Mouse (Mus musculus) embryonic facial prominence, embryonic 13.5 days (tissue): ENCODE measurements at regions not wholly inside any gene's neighbourhood (a gene's known extent, or its start where the extent isn't known, plus 50 kb on each side); places are given as distances from the start of the nearest gene placed in this dataset.

Experiments used
- ATAC-seq: fragments of 200-750 bp; cut with Nextera tagmentation; 2 replicates; pipeline ENCODE4 v1.8.0; 2017; ENCODE audit warnings: low read depth; ENCODE audit not compliant: insufficient number of reproducible peaks, insufficient read depth, low FRiP score, low TSS enrichment
- H3K27ac ChIP-seq: fragments of 300-500 bp; sonication (generic); 2 replicates; pipeline ENCODE4 v1.5.1; 2015; ENCODE audit warnings: moderate library complexity, mild to moderate bottlenecking, inconsistent platforms
- H3K27me3 ChIP-seq: fragments of 300-500 bp; sonication (generic); 2 replicates; pipeline ENCODE4 v1.6.1; 2015; ENCODE audit warnings: mild to moderate bottlenecking, inconsistent platforms
- H3K36me3 ChIP-seq: fragments of 300-500 bp; sonication (generic); 2 replicates; pipeline ENCODE4 v1.6.1; 2015; ENCODE audit warnings: mild to moderate bottlenecking, inconsistent platforms
- H3K4me1 ChIP-seq: fragments of 300-500 bp; sonication (generic); 2 replicates; pipeline ENCODE4 v1.6.1; 2015; ENCODE audit warnings: inconsistent platforms
- H3K4me2 ChIP-seq: fragments of 300-500 bp; sonication (generic); 2 replicates; pipeline ENCODE4 v1.6.1; 2015; ENCODE audit warnings: moderate library complexity, mild to moderate bottlenecking, inconsistent platforms
- H3K4me3 ChIP-seq: fragments of 300-500 bp; sonication (generic); 2 replicates; pipeline ENCODE4 v1.5.1; 2015; ENCODE audit warnings: mild to moderate bottlenecking, inconsistent platforms
- H3K9ac ChIP-seq: fragments of 300-500 bp; sonication (generic); 2 replicates; pipeline ENCODE4 v1.6.1; 2015; ENCODE audit warnings: mild to moderate bottlenecking, inconsistent platforms
- H3K9me3 ChIP-seq: fragments of 300-500 bp; sonication (generic); 2 replicates; pipeline ENCODE4 v1.6.1; 2016; ENCODE audit warnings: inconsistent platforms
- WGBS: fragments of 180-500 bp; shearing (Covaris S2); methylation state at CpG from one replicate; pipeline ENCODE4 v1.1.7; 2015; ENCODE audit warnings: mixed read lengths; 5-methylcytosine and 5-hydroxymethylcytosine counted together

DNA sequence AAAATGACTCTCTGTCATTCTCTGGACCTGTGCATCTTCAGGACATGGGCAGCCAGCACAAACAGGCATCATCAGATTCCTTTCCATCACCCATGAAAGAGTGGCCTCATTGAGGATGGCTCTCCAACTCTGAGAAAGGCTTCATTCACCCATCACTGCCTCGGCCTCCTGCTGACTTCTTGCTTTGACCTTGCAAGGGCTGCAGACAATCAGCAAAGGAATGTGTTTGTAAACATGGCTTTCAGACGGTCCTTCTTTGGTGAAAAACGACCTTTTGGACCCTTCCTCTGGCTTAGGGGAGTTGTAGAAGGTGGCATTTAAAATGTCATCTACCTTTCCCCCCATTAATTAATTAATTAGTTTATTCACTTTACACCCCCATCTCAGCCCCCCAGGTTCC, 134.3 kb downstream of the Moxd1 start:
- Histone ChIP-seq H3K27ac (no peak overlapping the region), H3K9me3 (no peaks in the 10 kb centered on the region), H3K27me3 (no peaks in the 10 kb centered on the region), H3K4me1 (0 out of 2 replicates have a peak, but pooled peaks cover 6% of the 10 kb centered on the region), H3K9ac (no peak overlapping the region), H3K4me3 (no peak overlapping the region), H3K4me2 (no peak overlapping the region), H3K36me3 (no peaks in the 10 kb centered on the region)
- ATAC-seq = no peak
- WGBS = 18% methylated on average over 3 of the region's 3 CpGs

GRCm38 (mm10) chr10:24361424-24361823, 138.1 kb downstream of the Moxd1 start:
- 80% methylated on average over 3 of the region's 3 CpGs for WGBS
- H3K4me2 ChIP-seq = no peak overlapping the region
- peaks cover 19% of the 10 kb centered on the region; the same call in 1 of the 2 replicates for H3K4me1 ChIP-seq
- H3K9ac ChIP-seq = no peak overlapping the region
- H3K27me3 ChIP-seq = no peaks in the 10 kb centered on the region
- H3K4me3 ChIP-seq = no peak overlapping the region
- no peak for ATAC-seq
- no peak overlapping the region for H3K27ac ChIP-seq
- no peaks in the 10 kb centered on the region for H3K9me3 ChIP-seq
- no peaks in the 10 kb centered on the region for H3K36me3 ChIP-seq

DNA sequence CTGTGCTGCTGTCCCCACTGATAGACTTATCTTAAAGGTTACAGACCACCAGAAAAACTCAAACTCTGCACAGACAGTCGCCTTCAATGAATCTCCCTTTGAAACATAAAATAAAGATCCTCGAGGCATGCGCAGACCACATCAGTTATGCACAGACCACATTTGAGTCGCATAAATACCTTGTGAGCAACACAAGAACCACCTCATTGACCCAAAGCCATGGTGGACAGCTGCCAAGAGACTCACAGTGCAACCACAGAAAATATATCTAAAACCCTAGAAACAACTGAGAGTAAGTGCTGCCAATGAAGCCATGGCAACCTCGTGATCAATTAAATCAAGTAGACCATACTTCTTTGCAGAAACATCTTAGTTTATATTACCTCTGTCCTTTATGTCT, 142.1 kb downstream of the Moxd1 start:
- Histone ChIP-seq H3K27ac (peak overlapping the region; percentile 55), H3K36me3 (no peaks in the 10 kb centered on the region), H3K27me3 (no peaks in the 10 kb centered on the region), H3K9me3 (no peaks in the 10 kb centered on the region), H3K4me1 (peaks cover 13% of the 10 kb centered on the region; the same call in 1 of the 2 replicates), H3K9ac (no peak overlapping the region), H3K4me2 (no peak overlapping the region), H3K4me3 (no peak overlapping the region)
- peak; percentile 79; the same call in 1 of the 2 replicates for ATAC-seq
- WGBS = 52% methylated on average over 5 of the region's 5 CpGs

GRCm38 (mm10) chr10:24367010-24367409, 143.7 kb downstream of the Moxd1 start:
- Histone ChIP-seq H3K4me2 (no peak overlapping the region), H3K9ac (no peak overlapping the region), H3K9me3 (no peaks in the 10 kb centered on the region), H3K27me3 (no peaks in the 10 kb centered on the region), H3K4me3 (no peak overlapping the region), H3K27ac (no peak overlapping the region), H3K4me1 (peaks cover 13% of the 10 kb centered on the region; the same call in 1 of the 2 replicates), H3K36me3 (no peaks in the 10 kb centered on the region)
- WGBS = 77% methylated on average over 5 of the region's 5 CpGs
- no peak for ATAC-seq

- no peak overlapping the region for H3K4me3 ChIP-seq
- ATAC-seq = no peak
- H3K27ac ChIP-seq = no peak overlapping the region
- no peak overlapping the region for H3K4me2 ChIP-seq
- peaks cover 5% of the 10 kb centered on the region; the same call in 1 of the 2 replicates for H3K4me1 ChIP-seq
- WGBS = 50% methylated on average over 6 of the region's 6 CpGs
- H3K9me3 ChIP-seq = no peaks in the 10 kb centered on the region
- no peaks in the 10 kb centered on the region for H3K27me3 ChIP-seq
- H3K36me3 ChIP-seq = no peaks in the 10 kb centered on the region
- no peak overlapping the region for H3K9ac ChIP-seq
Measured at GRCm38 (mm10) chr10:24373957-24374356, 150.6 kb downstream of the Moxd1 start.

DNA sequence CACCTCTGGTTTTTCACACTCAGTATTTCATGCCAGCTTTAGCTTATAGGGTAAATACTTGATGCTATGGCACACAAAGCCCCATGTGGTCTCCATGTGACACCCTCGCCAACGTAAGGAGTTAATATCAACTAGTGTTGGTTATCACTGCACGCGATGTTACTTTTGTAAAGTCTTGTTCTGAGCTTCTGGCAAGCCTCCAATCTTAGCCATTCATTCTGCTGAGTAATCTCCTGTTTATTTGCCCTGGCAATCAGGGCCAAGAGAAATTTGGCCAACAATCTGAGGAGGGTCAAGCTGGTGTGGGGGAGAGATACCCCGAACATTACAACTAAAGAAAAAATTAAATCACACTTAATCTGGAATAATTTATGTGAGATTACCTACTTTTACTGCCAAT, 156.0 kb downstream of the Moxd1 start:
- ATAC-seq = no peak
- H3K9me3 ChIP-seq = no peaks in the 10 kb centered on the region
- H3K4me3 ChIP-seq = no peak overlapping the region
- H3K36me3 ChIP-seq = no peaks in the 10 kb centered on the region
- H3K9ac ChIP-seq = no peak overlapping the region
- no peak overlapping the region for H3K27ac ChIP-seq
- peaks cover 7% of the 10 kb centered on the region for H3K4me1 ChIP-seq
- no peaks in the 10 kb centered on the region for H3K27me3 ChIP-seq
- 81% methylated on average over 5 of the region's 5 CpGs for whole genome bisulfite sequencing
- no peak overlapping the region for H3K4me2 ChIP-seq

GRCm38 (mm10) chr10:24380478-24381273, 157.4 kb downstream of the Moxd1 start:
- no peak overlapping the region for H3K4me3 ChIP-seq
- H3K36me3 ChIP-seq = no peaks in the 10 kb centered on the region
- no peak overlapping the region for H3K4me2 ChIP-seq
- peaks cover 8% of the 10 kb centered on the region for H3K4me1 ChIP-seq
- WGBS = 74% methylated on average over 4 of the region's 4 CpGs
- no peak overlapping the region for H3K9ac ChIP-seq
- no peaks in the 10 kb centered on the region for H3K9me3 ChIP-seq
- no peaks in the 10 kb centered on the region for H3K27me3 ChIP-seq
- 0 out of 2 replicates have a peak overlapping the region, but pooled peaks have one; percentile 1 for H3K27ac ChIP-seq
- ATAC-seq = no peak

DNA sequence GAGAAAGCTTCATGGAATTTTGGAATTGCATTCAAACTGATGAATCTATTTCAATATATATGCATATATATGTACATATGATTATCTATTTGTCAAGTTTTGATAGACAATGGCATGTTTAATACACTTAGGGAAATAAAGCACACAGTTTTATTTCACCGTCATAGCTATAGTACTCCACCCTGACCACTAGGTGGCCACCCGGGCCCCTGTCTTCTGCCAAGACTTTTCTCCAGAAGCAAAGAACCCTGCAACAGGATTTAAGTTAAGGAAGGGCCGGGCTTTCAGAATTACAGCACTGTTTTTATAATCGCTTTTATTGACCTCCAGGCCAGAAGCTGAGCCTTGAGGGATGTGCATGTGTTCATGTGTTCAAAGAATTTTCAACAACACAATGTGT, 158.6 kb downstream of the Moxd1 start:
- no peaks in the 10 kb centered on the region for H3K27me3 ChIP-seq
- H3K9me3 ChIP-seq = no peaks in the 10 kb centered on the region
- H3K27ac ChIP-seq = no peak overlapping the region
- H3K4me2 ChIP-seq = no peak overlapping the region
- no peaks in the 10 kb centered on the region for H3K36me3 ChIP-seq
- 33% methylated on average over 4 of the region's 4 CpGs for WGBS
- H3K9ac ChIP-seq = no peak overlapping the region
- H3K4me3 ChIP-seq = no peak overlapping the region
- H3K4me1 ChIP-seq = peaks cover 8% of the 10 kb centered on the region
- ATAC-seq = no peak

- Histone ChIP-seq H3K4me2 (peak overlapping the region; percentile 5; the same call in 1 of the 2 replicates), H3K27me3 (no peaks in the 10 kb centered on the region), H3K4me1 (peaks cover 14% of the 10 kb centered on the region), H3K36me3 (no peaks in the 10 kb centered on the region), H3K9me3 (no peaks in the 10 kb centered on the region), H3K9ac (no peak overlapping the region), H3K4me3 (no peak overlapping the region), H3K27ac (peak overlapping the region; percentile 84)
- peak; percentile 40; the same call in 1 of the 2 replicates for ATAC-seq
- 35% methylated on average over 2 of the region's 2 CpGs for WGBS
Measured at GRCm38 (mm10) chr10:24384061-24384460, 160.7 kb downstream of the Moxd1 start.

GRCm38 (mm10) chr10:24388229-24388628, 164.9 kb downstream of the Moxd1 start:
- H3K27ac ChIP-seq = 0 out of 2 replicates have a peak overlapping the region, but pooled peaks have one; percentile 7
- H3K4me3 ChIP-seq = no peak overlapping the region
- ATAC-seq = no peak
- no peaks in the 10 kb centered on the region for H3K9me3 ChIP-seq
- WGBS = 29% methylated on average over 2 of the region's 2 CpGs
- H3K9ac ChIP-seq = no peak overlapping the region
- no peaks in the 10 kb centered on the region for H3K27me3 ChIP-seq
- no peaks in the 10 kb centered on the region for H3K36me3 ChIP-seq
- H3K4me1 ChIP-seq = peaks cover 19% of the 10 kb centered on the region
- no peak overlapping the region for H3K4me2 ChIP-seq

DNA sequence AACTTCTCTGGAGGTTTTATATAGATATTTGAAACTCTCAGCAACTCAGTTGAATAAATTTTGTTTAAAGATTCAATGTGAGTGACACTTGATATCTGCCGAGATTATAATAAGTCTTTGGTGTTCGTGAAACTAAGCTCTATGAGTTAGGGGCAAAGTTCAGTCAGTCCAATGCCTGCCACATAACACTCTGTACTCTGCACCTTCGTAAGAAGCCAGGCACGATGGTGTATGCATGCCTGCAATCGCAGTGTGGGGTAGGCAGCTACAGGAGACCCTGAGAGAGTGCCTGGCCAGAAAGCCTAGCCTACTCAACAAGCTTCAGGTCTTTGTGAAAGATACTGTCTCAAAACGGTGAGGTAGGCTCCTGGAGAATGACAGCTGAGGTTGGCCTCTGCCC, 167.7 kb downstream of the Moxd1 start:
- Histone ChIP-seq H3K4me3 (no peak overlapping the region), H3K9me3 (no peaks in the 10 kb centered on the region), H3K4me2 (no peak overlapping the region), H3K27ac (no peak overlapping the region), H3K27me3 (no peaks in the 10 kb centered on the region), H3K9ac (no peak overlapping the region), H3K36me3 (no peaks in the 10 kb centered on the region), H3K4me1 (peaks cover 12% of the 10 kb centered on the region)
- ATAC-seq = no peak
- WGBS = 67% methylated on average over 6 of the region's 6 CpGs

GRCm38 (mm10) chr10:24392066-24392465, 168.7 kb downstream of the Moxd1 start:
- no peak overlapping the region for H3K9ac ChIP-seq
- no peaks in the 10 kb centered on the region for H3K27me3 ChIP-seq
- no peak overlapping the region for H3K4me3 ChIP-seq
- no peak for ATAC-seq
- no peaks in the 10 kb centered on the region for H3K36me3 ChIP-seq
- no peaks in the 10 kb centered on the region for H3K9me3 ChIP-seq
- peaks cover 12% of the 10 kb centered on the region for H3K4me1 ChIP-seq
- no peak overlapping the region for H3K27ac ChIP-seq
- WGBS = 68% methylated on average over 3 of the region's 3 CpGs
- H3K4me2 ChIP-seq = no peak overlapping the region
